Mouse (Mus musculus): Measurements from ENCODE around the gene Tmc1.

GRCm38 (mm10) chr19:20834895-20835294 lies 119.1 kb downstream of the Tmc1 start:
- TF ChIP-seq POLR2A (IDR thresholded peaks at IDR 0.05; ENCODE audit: insufficient read length, low read depth) (no peak), TCF12 (IDR thresholded peaks at IDR 0.05; ENCODE audit: insufficient read depth, poor library complexity, severe bottlenecking) (no peak), USF1 (IDR thresholded peaks at IDR 0.05; ENCODE audit: low read depth) (no peak), REST (IDR thresholded peaks at IDR 0.05; ENCODE audit: insufficient read depth, insufficient read length) (no peak), MYOD1 (IDR thresholded peaks at IDR 0.05; ENCODE audit: control insufficient read depth in 1 of 3, insufficient read length in 2 of 3, low read depth in 2 of 3) (no peak), MAX (IDR thresholded peaks at IDR 0.05; ENCODE audit: low read depth) (no peak), SRF (IDR thresholded peaks at IDR 0.05; ENCODE audit: control insufficient read depth, insufficient read length, low read depth) (no peak)

All from myocyte (in vitro differentiated cells).